Mouse (Mus musculus): ENCODE measurements around the gene En1.

En1 gene

GRCm38 (mm10) chr1:120602031-120602730 is at the start of gene En1:
En1 (plus strand) TSS chr1:120602418.
- no peak for DNase-seq (ENCODE audit: low read depth, low spot score)

- DNase-seq (ENCODE audit: low read depth, low spot score), result no peak
These were observed 45.0 kb upstream of the En1 start for GRCm38 (mm10) chr1:120556926-120557846.

- DNase-seq (ENCODE audit: low read depth, low spot score), result no peak
These were observed 43.6 kb upstream of the En1 start for GRCm38 (mm10) chr1:120558341-120559285.

GRCm38 (mm10) chr1:120559911-120560310 is 42.3 kb upstream of the En1 start:
- DNase-seq (ENCODE audit: low read depth, low spot score), result no peak

GRCm38 (mm10) chr1:120581306-120581705 is 20.9 kb upstream of the En1 start:
- DNase-seq (ENCODE audit: low read depth, low spot score), result no peak

- no peak for DNase-seq (ENCODE audit: low read depth, low spot score)
These were observed 16.7 kb upstream of the En1 start for GRCm38 (mm10) chr1:120585481-120585880.

GRCm38 (mm10) chr1:120586500-120587110 is 15.6 kb upstream of the En1 start:
- DNase-seq (ENCODE audit: low read depth, low spot score), result no peak

GRCm38 (mm10) chr1:120587431-120587830 is 14.8 kb upstream of the En1 start:
- no peak for DNase-seq (ENCODE audit: low read depth, low spot score)

GRCm38 (mm10) chr1:120587960-120588359 is 14.3 kb upstream of the En1 start:
- DNase-seq (ENCODE audit: low read depth, low spot score), result no peak

GRCm38 (mm10) chr1:120588362-120589027 is 13.7 kb upstream of the En1 start:
- DNase-seq (ENCODE audit: low read depth, low spot score), result no peak

GRCm38 (mm10) chr1:120593236-120593919 is 8.8 kb upstream of the En1 start:
- DNase-seq (ENCODE audit: low read depth, low spot score), result no peak

GRCm38 (mm10) chr1:120594603-120595002 is 7.6 kb upstream of the En1 start:
- DNase-seq (ENCODE audit: low read depth, low spot score), result no peak

GRCm38 (mm10) chr1:120595471-120596240 is 6.6 kb upstream of the En1 start:
- DNase-seq (ENCODE audit: low read depth, low spot score), result no peak

- no peak for DNase-seq (ENCODE audit: low read depth, low spot score)
These were observed 5.9 kb upstream of the En1 start for GRCm38 (mm10) chr1:120596319-120596718.

- DNase-seq (ENCODE audit: low read depth, low spot score), result no peak
These were observed 5.4 kb upstream of the En1 start for GRCm38 (mm10) chr1:120596784-120597183.

- DNase-seq (ENCODE audit: low read depth, low spot score), result no peak
These were observed 4.9 kb upstream of the En1 start for GRCm38 (mm10) chr1:120597271-120597670.

GRCm38 (mm10) chr1:120598196-120598940 is 3.9 kb upstream of the En1 start:
- DNase-seq (ENCODE audit: low read depth, low spot score), result no peak

- no peak for DNase-seq (ENCODE audit: low read depth, low spot score)
These were observed 2.7 kb upstream of the En1 start for GRCm38 (mm10) chr1:120599321-120600148.
